Mouse (Mus musculus) right cerebral cortex, postnatal 10 days (tissue): ENCODE results near the gene Gm10203.
"Not testable (repeated sequence)": the region's sequence is repeated elsewhere in the genome, so short reads cannot be mapped to it uniquely, and the experiment has no call there.

Experiments used
- DNase-seq, 2 experiments: peaks; one replicate each; pipeline ENCODE4 v3.0.0; 2021; ENCODE audit warnings: low spot score in 2 of 2

The Gm10203 gene

DNA sequence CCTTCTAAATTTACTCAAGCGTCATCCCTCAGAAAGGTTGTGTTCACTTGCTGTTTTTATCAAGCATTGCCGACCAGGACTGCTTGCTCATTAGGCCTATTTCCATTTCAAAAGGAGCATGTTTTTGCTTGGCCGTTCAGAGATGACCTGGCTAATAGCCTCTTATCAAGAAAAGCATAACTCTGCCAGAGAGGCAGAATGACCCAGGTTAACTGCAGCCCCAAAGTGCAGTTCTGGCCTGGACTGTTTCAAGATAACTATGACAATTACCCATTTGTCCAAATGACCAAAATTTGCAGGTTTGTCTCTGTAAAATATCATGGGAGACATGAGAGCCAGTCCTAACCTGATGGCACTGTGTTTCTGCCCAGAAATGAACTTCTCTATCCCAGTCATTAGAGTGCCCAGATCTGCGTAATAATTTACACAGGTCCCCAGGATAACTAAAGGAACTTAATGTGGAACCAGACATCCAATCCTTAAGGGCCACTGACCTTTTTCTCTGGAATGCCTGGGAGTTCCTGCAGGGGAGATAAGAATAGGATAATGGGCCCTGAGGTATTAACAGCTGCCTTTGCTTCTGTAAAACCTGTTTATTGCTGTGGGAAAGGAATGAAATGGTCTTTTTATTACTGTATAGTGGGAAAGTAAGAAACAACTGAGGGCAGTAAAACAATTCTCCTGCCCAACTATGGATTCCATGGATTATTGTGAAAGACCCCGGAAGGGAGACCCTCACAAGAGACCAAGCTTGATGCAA, 4.6 kb downstream of the Gm10203 start:
- DNase-seq = no peak

DNA sequence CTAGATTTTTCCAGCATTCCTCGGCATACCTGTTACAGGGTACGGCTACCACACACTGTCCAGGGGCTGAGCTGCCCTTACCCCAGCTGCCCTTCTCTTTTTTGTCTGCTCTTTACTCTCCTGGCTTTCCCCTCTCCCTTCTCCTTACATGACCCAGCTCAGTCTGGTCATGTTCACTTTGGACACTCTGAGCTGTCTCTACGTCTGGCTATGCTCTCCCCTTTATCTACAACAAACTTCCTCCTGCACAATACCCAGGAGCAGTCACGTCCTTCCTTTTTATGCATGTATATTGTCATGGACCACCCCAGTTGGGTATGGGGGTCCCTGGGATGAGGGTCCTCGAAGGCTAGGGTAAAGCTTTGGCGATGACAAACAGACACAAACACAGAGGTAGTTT, 5.7 kb downstream of the Gm10203 start:
- no peak for DNase-seq

DNA sequence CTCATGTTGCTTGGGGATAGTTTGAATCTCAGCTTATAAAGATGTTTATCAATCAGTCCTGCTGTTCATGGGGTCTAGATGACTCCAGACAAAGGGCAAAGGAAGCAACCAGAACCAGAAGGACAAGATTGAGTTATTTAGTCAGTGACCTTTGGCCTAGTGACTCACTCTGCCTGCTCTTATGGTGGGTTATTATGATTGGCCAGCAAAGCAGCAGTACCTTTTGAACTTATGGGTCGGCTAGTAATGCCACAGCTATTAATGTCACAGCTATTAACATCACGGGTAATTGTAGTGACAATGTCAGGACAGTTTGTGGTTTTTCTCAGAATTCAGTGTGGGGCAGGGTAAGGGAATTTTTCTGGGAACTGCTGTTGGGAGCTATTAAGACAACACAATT, 8.0 kb downstream of the Gm10203 start:
- DNase-seq = no peak

DNA sequence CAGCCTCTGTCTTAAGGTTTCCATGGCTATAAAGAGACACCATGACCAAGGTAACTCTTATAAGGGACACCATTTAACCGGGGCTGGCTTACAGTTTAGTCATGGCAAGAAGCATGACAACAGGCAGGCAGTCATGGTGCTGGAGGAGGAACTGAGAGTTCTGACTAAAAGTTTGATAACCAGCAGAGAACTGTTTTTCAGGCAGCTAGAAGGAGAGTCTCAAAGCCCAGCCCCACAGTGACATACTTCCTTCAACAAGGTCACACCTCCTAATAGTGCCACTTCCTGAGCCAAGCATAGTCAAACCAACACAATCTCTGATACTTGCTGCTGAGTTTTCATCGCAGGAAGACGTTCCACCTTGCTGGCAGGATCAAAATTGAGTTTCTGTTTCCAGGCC, 9.0 kb downstream of the Gm10203 start:
- DNase-seq = no peak

DNA sequence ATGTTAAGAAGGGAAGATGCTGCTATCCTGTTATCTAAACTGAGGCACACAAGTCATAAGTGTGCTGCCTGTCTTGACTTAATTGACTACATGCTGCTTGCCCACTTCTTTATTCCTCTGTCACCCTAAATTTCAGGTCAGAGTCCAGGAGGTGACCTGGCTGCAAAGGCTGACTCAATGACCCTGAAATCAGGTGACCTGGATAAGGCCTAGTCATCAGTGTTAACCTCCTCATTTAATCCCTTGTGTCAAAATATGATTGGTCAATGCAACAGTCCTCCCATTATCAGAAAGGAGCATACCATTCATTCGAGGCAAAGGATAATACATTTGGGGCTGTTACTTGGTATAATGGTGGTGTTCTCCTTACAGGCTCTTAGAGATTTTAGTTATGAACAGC, 9.5 kb downstream of the Gm10203 start, which contains the start of gene Etfbkmt:
TSS of gene Etfbkmt (plus strand) at position 379 of the 400 bp plus-strand sequence.
- DNase-seq = no peak

DNA sequence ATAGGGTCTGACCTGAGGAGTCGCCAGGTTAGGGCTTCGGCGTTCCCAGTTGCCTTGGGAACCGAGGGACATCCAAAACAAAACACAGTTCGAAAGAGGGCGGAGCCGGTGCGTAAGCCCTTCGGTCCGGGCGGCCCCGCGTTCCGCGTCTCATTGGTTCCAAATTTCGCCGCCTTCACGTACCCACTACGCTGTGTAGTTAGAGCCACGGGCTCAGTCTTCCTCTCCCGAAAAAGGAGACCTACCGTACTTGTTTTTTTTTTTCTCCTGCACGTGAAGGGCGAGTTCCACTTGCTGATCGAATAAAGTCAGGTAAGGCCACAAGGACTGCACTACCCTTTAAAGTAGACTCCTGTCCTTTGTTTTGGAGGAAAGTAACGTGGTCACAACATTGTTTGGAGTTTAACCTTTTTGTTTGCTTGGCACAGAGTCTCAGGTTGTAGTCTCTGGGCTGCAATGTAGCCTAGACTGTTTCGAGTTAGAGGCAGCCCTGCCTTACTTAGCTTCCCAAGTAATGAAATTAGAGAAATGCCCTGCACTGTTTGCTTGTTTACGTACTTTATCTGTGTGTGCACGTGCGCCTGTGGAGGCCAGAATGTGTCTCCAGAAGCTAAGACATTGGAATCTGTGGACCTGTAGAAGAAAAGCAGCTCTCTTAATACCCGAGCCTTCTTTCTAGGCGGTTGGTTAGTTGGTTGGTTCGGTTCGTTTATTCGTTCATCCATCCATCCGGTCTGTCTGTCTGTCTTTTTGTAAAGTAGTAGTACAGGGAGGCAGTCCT, 11.6 kb downstream of the Gm10203 start:
- DNase-seq = peak; percentile 85

DNA sequence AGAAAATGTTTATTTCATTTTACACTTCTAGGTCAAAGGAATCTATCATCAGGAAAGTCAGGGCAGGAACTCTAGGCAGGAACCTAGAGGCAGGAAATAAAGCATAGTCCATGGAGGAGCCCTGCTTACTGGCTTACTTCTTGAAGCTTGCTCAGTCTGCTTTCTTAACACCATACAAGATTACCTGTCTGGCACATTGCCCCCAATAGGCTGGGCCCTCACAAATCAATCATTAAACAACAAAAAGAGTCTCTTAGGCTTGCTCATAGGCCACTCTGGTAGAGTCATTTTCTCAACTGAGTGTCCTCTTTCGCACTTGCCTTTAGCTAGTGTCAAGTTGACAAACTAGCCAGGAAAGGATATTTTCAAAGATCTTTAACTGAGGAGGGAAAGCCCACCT, 15.2 kb downstream of the Gm10203 start:
- DNase-seq = no peak

DNA sequence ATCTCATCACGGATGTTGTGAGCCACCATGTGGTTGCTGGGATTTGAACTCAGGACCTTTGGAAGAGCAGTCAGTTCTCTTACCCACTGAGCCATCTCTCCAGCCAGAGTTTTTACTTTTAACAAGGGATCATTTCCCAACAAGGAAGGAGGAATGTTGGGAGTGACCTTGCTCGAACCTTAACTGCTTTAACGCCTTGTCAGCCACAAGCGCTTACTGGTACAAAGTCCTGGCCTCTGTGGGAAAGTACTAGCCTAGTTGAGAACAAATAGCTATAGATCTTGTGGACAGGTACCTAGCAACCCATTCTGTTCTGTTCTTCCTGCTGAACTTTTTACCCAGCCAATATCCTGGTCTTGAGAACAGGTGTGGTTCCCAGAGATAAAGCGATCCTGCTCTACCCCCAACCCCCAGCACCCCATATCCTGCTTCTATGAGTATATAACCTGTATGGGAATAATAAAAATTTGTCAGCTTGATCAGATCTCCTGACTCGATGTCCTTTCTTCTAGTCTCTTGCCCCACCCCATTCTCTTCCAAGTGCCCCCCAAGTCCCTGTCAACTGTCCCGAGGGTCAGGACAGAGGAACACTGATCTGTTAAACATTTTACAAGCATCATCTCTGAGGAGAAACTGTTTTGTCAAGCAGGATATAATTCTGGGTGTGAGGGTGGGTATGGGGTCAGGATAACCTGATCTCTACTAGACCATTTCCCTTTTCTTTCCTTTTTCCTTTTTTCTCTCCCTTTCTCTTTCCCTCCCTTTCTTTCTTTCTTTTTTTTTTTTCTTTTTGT, 18.7 kb downstream of the Gm10203 start:
- no peak for DNase-seq

DNA sequence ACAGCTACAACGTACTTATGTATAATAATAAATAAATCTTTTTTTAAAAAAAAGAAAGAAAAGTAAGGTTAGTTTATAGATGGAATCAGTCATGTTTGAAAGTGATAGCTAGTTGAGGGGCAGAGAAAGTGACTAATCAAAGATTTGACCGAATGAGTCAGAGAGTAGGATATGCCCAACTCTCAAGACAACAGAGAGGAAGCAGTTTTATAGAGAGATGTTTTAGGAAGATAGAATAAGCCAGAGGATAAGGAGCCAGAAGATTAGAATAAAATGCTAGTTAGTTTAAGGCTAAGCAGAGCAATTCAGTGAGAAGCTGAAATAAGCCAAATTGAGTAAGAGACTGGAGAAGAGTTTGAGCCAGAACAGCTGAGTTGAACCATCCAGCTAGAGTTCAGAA, 22.1 kb downstream of the Gm10203 start:
- DNase-seq = no peak

DNA sequence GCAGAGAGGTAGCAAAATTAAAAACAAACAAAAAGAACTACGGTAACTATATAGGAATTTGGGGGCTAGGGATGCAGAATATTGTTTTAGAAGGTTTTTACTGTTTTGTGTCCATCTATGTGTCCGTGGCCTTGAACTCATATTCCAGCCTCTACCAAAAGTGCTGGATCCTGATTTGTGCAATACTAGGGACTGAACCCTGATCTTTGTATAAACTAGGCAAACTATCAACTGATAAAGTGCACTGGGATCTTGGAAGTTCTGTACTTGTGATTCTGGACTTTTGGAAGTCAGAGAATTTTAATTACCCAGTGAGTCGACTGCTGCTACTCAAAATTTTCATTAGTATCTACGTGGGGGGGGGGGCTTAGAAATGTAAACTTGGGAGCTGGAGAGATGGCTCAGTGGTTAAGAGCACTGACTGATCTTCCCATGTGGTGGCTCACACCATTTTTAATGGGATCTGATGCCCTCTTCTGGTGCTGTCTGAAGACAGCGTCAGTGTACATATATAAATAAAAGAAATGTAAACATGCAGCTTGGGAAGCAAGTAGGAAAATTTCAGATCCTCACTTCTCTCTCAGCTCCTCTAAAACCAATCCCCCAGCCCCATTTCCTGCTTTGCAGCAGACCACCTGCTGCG, 23.6 kb downstream of the Gm10203 start:
- DNase-seq = no peak

DNA sequence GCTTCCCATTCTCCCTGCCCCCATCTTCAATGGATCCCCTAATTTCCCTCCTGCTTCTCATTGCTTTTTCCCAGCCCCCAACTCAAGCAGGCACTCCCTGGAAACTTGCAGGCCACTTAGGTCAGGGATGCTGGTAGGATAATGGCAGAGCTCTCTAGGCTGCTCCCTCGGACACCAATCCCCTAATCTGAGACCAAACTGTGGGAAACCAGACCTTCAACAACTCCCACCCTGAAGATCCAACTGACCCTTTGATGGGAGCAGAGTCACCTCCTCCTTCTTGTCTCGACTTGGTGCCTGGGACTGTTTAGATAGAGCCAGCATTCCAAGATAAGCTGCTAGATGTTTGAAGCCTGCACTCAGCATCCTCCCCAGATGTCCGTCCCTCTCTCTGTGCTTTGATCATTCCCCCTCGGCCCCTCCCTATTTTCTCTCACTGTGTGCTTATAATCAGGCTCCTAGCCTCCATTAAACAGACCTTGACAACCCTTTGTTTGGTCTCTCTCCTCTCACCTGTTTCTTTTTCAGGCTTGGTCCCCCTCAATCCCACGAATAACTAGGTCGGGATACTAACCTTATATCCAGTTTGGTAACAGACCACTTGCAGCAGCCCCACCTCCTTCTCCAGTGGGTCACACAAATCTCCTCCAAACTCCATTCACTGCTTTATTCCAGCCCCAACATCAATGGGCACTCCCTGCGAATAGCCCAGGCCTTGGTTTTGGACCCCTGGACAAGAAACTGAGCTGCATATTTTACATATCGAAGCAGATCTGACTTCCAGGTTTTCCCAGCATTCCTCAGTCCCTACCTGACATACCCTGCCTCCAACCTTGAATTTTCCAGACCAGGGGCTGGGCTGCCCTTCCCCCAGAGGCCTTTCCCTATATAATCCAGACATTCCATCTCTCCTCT, 24.4 kb downstream of the Gm10203 start:
- no peak for DNase-seq

DNA sequence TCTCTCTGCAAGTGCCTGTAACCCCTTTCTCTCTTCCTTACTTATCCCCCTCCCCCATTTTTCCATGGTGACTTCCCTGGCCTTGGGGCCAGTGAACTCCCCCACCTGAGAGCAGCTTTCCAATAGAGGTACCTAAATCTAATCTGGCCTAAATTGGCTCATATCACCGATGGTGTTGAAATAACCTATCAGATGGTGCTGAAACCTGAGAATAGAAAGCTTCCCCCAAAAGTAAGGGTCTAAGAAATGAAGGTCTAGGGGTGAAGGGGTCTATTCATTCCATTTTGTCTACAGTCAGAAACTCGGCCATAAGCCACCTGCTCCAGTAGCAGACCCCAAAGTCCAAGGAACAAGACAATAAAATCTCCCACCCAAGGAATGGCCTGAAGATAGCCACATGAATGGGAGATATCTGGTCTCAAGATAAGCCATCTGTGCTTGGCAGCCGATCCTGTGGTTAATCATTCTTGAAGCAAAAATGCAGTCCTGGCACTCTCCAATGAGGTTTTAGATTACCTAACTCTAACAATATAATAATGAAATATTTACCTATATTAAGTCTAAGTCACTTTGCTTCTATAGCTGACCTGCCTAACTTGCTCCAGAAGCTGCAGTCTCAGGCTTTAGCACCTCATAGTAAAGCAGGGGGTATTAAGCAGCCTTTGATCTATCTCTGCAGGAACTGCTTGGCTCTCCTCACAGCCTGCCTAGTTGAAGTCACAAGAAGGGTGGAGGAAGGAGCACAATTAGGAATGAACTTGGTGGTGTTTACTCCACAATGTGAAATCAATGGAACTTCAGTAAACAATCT, 25.3 kb downstream of the Gm10203 start:
- DNase-seq = no peak

DNA sequence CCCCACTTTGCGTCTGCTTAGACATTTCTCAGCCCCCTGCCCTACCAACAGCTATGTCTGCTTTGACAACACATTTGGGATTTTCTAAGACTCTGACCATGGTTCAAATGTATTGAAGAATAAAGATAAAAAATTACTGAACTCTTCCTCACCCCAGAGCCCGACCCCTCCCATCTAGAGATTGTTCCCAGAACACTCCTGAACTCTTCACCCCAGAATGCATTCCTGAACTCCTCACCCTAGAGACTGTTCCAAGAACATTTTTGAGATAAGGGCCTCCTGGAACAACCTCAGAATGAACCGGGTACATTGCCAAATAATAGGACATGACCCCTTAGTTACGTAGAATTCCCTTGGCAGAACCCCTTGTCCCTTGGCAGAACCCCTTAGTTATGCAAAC, 37.1 kb downstream of the Gm10203 start:
- not testable (repeated sequence) for DNase-seq

DNA sequence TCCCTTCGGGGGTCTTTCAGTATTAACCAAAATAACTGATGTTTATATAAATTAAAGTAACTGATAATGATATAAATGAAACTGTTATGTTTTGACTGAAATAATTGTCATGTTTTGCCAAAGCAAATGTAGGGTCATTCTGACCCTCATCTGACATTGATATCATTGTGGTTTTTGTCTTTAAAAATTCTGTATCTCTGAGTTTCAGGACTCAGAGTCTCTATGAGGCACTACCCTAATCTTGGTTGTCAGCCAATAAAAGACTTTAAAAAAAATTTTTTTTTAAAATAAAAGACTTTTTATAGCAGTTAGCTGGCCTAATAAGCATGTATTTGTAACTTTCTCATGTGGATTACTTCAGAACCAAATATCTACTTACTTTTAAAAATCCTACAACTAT, 37.7 kb downstream of the Gm10203 start:
- no peak for DNase-seq

DNA sequence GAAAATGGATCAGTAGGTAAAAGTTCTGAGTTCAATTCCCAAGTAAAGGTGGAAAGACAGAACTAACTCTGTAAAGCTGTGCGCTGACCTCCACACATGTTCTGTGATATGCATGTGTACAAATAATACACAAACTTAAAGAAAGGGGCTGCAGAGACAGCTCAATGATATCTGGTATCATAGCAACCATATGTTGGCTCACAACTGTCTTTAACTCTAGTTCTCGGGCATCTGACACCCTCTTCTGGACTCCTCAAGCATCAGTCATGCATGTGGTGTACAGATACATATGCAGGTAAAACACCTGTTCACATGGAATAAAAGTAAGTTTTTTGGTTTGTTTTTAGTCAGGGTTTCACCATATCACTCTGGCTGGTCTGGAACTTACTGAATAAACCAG, 38.5 kb downstream of the Gm10203 start:
- no peak for DNase-seq

DNA sequence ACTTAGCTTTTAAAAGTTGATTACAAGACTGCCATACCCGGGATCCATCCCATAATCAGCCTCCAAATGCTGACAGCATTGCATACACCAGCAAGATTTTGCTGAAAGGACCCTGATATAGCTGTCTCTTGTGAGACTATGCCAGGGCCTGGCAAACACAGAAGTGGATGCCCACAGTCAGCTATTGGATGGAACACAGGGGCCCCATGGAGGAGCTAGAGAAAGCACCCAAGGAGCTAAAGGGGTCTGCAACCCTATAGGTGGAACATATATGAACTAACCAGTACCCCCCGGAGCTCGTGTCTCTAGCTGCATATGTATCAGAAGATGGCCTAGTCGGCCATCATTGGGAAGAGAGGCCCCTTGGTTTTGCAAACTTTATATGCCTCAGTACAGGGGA, 40.0 kb downstream of the Gm10203 start:
- not testable (repeated sequence) for DNase-seq

DNA sequence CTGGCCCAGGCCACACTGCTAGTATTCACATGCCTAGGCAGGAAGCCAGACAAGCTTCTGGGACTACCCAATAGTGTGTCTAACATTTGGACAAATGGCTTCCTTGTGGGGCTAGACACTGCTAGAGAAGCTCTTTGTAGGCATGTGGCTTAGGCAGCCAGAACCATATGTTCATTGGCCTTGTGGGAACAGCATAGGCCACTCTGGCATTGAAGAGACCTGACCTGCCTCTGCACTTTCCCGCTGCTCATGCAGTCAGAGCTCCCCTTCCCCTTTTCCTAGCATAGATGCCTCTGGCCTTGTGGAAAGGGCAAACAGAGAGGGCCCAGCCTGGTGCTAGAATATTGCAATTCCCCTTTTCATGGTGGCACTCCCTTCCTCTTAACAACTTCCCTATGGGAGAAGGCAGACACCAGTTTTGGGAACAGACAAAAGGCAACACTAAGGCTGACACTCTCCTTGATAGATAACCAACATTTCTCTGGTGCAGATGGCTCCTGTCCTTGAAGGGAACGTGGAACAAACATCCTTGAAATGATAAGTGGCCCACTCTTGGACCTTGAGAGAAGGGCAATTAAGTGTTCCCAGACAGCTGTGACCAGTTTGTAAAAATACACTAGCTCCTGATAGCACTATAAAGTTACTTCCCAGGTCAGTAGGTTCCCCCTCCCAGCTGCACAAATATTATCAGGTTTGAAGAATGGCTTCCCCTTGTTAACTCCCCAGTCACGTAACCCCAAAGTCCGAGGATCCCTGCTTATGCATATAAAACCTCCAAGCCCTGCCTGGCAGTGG, 44.1 kb downstream of the Gm10203 start:
- peak; percentile 29 to 44 for DNase-seq

DNA sequence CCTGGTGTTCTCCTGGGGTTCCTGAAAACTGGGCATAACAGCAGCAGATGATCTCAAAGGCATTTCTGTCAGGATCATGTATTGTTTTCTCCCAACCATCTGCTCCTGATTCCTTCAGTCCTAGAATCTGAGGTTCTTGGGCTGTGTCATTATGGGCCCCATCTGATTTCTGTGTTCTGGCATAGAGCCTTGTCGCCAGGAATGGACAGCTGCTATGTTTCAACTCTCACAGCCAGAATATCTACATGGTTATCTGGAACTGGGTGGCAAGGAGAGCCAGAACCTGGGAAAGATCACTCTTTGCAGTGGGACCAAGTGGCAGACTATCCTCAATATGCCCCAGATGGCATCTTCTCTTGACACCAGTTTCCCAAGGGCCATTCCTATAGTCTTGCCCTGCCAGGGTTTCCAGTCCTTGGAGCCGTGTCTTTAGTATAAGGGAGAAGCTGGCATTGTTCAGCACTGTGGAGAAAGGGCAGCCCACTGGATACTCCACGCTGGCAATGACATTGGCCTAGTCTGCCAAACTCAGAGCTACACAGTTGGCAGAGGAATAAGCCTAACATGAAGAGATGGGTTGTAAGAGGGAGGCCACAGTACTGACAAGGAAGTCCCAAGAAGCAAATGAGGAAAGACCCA, 45.1 kb downstream of the Gm10203 start:
- no peak for DNase-seq

DNA sequence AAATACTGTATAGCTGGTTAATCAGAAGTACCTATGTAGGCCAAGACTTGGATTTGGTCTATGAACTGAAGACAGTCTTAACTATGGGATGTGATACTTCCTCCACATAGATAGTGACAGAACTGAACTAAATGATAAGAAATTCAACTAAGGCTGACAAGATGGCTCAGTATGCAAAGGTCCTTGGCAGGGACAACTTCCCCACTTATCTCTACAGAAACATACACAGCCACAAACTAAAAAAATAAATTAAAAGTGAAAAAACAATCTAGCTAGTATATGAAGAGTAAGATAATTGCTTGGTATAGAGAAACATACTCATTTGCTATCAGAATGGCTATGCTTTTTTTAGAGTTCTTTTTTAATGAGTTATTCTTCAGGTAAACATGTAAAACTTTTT, 49.1 kb downstream of the Gm10203 start:
- no peak for DNase-seq
